Mouse (Mus musculus): Measurements from ENCODE around the gene Prn. TPM values are rescaled to one million over a fixed set of nuclear protein-coding genes. Genes with fewer than 3 reads are reported as not detected.

Gene Prn
- polyA plus RNA-seq, 1 experiment: not detected

GRCm38 (mm10) chr2:131976663-131977062, 66.9 kb downstream of the Prn start:
- 73% methylated on average over 3 of the region's 3 CpGs for WGBS
- DNase-seq: peak; percentile 1
- Histone ChIP-seq H3K4me3 (replicated peaks; ENCODE audit: extremely low read depth, low read depth, low read length) (no peak overlapping the region), H3K4me1 (ENCODE audit: control insufficient read depth, insufficient read depth, low read length) (no peaks in the 10 kb centered on the region)
- TF ChIP-seq POLR2A (IDR thresholded peaks at IDR 0.05; ENCODE audit: borderline replicate concordance, extremely low read depth, low read depth, low read length) (no peak), CTCF (IDR thresholded peaks at IDR 0.05; ENCODE audit: insufficient read depth, low read length) (no peak)

DNA sequence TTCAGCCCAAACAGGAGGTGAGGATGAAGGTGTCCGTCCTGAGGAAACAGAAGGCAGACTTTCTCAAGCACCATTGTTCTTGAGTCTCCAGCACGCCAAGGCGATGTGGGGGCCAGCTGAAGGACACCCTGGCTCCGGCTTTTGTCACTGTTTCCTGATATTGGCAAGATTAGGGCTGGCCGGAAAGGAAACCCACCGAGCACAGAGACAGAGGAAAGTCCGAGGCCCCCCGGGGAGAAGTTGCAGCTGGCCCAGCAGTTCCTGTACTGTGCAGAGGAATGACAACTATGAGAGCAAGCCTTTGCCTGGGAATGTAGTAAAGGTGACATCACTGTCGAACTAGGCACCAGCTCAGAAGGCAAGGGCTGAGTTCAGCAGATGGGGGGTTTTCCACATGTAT, 71.1 kb downstream of the Prn start:
- WGBS: 26% methylated on average over 9 of the region's 9 CpGs
- no peak for TF ChIP-seq CTCF (IDR thresholded peaks at IDR 0.05; ENCODE audit: insufficient read depth, low read length)
- TF ChIP-seq POLR2A (IDR thresholded peaks at IDR 0.05; ENCODE audit: borderline replicate concordance, extremely low read depth, low read depth, low read length): no peak
- Histone ChIP-seq H3K4me1 (ENCODE audit: control insufficient read depth, insufficient read depth, low read length) (no peaks in the 10 kb centered on the region), H3K4me3 (replicated peaks; ENCODE audit: extremely low read depth, low read depth, low read length) (no peak overlapping the region)
- DNase-seq: peak; percentile 5

- no peaks in the 10 kb centered on the region for H3K4me1 ChIP-seq (ENCODE audit: control insufficient read depth, insufficient read depth, low read length)
- DNase-seq: peak; percentile 45
- 14% methylated on average over 6 of the region's 6 CpGs for WGBS
- H3K4me3 ChIP-seq (replicated peaks; ENCODE audit: extremely low read depth, low read depth, low read length): no peak overlapping the region
- no peak for TF ChIP-seq POLR2A (IDR thresholded peaks at IDR 0.05; ENCODE audit: borderline replicate concordance, extremely low read depth, low read depth, low read length)
- TF ChIP-seq CTCF (IDR thresholded peaks at IDR 0.05; ENCODE audit: insufficient read depth, low read length): peak; percentile 95
Measured at GRCm38 (mm10) chr2:131982546-131983196, 72.9 kb downstream of the Prn start.

DNA sequence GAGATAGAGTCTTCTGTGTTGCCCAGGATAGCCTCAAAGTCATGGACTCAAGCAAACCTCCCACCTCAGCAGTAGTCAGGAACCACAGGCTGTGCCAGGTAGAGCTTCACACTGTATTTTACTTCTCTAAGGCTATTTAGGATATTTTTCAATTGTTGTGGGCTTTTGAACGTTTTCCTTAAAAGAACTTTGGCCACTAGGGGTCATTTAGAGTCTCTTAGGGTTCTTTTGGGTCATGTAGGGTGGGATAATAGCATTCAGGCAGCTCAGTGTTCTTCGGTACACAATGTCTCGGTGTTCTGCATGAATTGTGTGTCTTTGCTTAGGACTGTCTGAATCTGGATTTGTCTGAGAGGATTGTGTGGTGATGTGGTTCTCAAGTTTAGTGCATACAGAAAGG, 78.2 kb downstream of the Prn start:
- peak; percentile 2 for DNase-seq
- H3K4me3 ChIP-seq (replicated peaks; ENCODE audit: extremely low read depth, low read depth, low read length): no peak overlapping the region
- no peak for TF ChIP-seq POLR2A (IDR thresholded peaks at IDR 0.05; ENCODE audit: borderline replicate concordance, extremely low read depth, low read depth, low read length)
- TF ChIP-seq CTCF (IDR thresholded peaks at IDR 0.05; ENCODE audit: insufficient read depth, low read length): no peak
- WGBS: 37% methylated on average over 3 of the region's 3 CpGs
- H3K4me1 ChIP-seq (ENCODE audit: control insufficient read depth, insufficient read depth, low read length): peaks cover 3% of the 10 kb centered on the region; the same call in 1 of the 2 replicates

DNA sequence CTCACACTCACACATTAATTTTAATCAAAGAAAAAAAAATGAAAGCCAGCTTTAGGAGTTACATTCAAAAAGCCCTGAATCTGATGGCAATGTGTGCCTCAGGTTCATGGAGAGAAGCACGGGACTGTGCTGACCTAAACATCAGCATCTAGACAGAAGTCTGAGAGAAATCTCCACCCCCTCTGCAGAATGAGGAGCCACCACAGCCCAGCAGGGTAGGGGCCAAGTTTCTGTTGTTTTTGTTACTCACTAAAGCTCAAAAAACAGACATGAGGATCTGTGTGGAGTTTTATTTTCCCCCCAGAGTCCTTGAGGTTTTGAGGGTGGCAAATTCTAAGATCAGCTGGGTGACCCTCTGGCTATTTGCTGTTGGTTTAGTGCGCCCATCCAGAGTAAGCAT, 78.8 kb downstream of the Prn start:
- peak; percentile 1 for DNase-seq
- H3K4me3 ChIP-seq (replicated peaks; ENCODE audit: extremely low read depth, low read depth, low read length): no peak overlapping the region
- 73% methylated on average over 2 of the region's 2 CpGs for WGBS
- H3K4me1 ChIP-seq (ENCODE audit: control insufficient read depth, insufficient read depth, low read length): peaks cover 6% of the 10 kb centered on the region; the same call in 1 of the 2 replicates
- TF ChIP-seq POLR2A (IDR thresholded peaks at IDR 0.05; ENCODE audit: borderline replicate concordance, extremely low read depth, low read depth, low read length) (no peak), CTCF (IDR thresholded peaks at IDR 0.05; ENCODE audit: insufficient read depth, low read length) (no peak)

- TF ChIP-seq CTCF (IDR thresholded peaks at IDR 0.05; ENCODE audit: insufficient read depth, low read length) (no peak), POLR2A (IDR thresholded peaks at IDR 0.05; ENCODE audit: borderline replicate concordance, extremely low read depth, low read depth, low read length) (no peak)
- DNase-seq: no peak
- 79% methylated on average over 2 of the region's 2 CpGs for WGBS
- Histone ChIP-seq H3K4me3 (replicated peaks; ENCODE audit: extremely low read depth, low read depth, low read length) (no peak overlapping the region), H3K4me1 (ENCODE audit: control insufficient read depth, insufficient read depth, low read length) (peaks cover 6% of the 10 kb centered on the region; the same call in 1 of the 2 replicates)
Measured at GRCm38 (mm10) chr2:131992487-131992886, 82.7 kb downstream of the Prn start.

- WGBS: 75% methylated on average over 4 of the region's 4 CpGs
- H3K4me1 ChIP-seq (ENCODE audit: control insufficient read depth, insufficient read depth, low read length): peaks cover 6% of the 10 kb centered on the region; the same call in 1 of the 2 replicates
- no peak for TF ChIP-seq CTCF (IDR thresholded peaks at IDR 0.05; ENCODE audit: insufficient read depth, low read length)
- TF ChIP-seq POLR2A (IDR thresholded peaks at IDR 0.05; ENCODE audit: borderline replicate concordance, extremely low read depth, low read depth, low read length): no peak
Measured at GRCm38 (mm10) chr2:131993151-131993550, 83.4 kb downstream of the Prn start.

GRCm38 (mm10) chr2:131993563-131994088, 83.9 kb downstream of the Prn start:
- DNase-seq: no peak
- WGBS: 59% methylated on average over 14 of the region's 14 CpGs
- Histone ChIP-seq H3K4me3 (replicated peaks; ENCODE audit: extremely low read depth, low read depth, low read length) (no peak overlapping the region), H3K4me1 (ENCODE audit: control insufficient read depth, insufficient read depth, low read length) (peaks cover 6% of the 10 kb centered on the region; the same call in 1 of the 2 replicates)
- no peak for TF ChIP-seq CTCF (IDR thresholded peaks at IDR 0.05; ENCODE audit: insufficient read depth, low read length)
- TF ChIP-seq POLR2A (IDR thresholded peaks at IDR 0.05; ENCODE audit: borderline replicate concordance, extremely low read depth, low read depth, low read length): no peak

More at GRCm38 (mm10) chr2:131993151-131993550, 83.4 kb downstream of the Prn start:
- no peak overlapping the region for H3K4me3 ChIP-seq (replicated peaks; ENCODE audit: extremely low read depth, low read depth, low read length)
- no peak for DNase-seq

DNA sequence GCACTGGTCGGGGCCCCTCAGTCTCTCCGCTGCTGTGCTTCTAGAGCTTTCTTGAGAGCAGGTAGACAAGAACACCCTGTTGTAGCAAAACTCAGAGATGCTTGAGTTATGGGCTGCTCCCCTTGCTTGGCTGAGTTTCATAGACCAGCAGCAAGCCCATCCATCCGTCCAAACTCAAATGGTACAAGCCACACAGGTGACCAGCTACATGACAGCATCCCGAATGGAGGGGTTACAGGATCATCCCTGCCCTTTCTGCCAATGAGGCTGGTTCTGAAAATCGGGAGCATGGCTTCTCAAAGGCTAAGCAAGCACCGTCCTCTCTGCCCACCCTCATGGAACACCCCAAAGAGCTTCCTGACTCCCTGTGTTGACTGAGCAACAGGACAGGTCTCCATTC, 85.2 kb downstream of the Prn start:
- WGBS: 92% methylated on average over 6 of the region's 6 CpGs
- Histone ChIP-seq H3K4me3 (replicated peaks; ENCODE audit: extremely low read depth, low read depth, low read length) (no peak overlapping the region), H3K4me1 (ENCODE audit: control insufficient read depth, insufficient read depth, low read length) (peaks cover 6% of the 10 kb centered on the region; the same call in 1 of the 2 replicates)
- DNase-seq: no peak
- TF ChIP-seq CTCF (IDR thresholded peaks at IDR 0.05; ENCODE audit: insufficient read depth, low read length) (no peak), POLR2A (IDR thresholded peaks at IDR 0.05; ENCODE audit: borderline replicate concordance, extremely low read depth, low read depth, low read length) (no peak)

GRCm38 (mm10) chr2:131995742-131996141, 86.0 kb downstream of the Prn start:
- TF ChIP-seq CTCF (IDR thresholded peaks at IDR 0.05; ENCODE audit: insufficient read depth, low read length) (no peak), POLR2A (IDR thresholded peaks at IDR 0.05; ENCODE audit: borderline replicate concordance, extremely low read depth, low read depth, low read length) (no peak)

More at GRCm38 (mm10) chr2:131995742-131996141, 86.0 kb downstream of the Prn start:
- no peak for DNase-seq
- peaks cover 6% of the 10 kb centered on the region; the same call in 1 of the 2 replicates for H3K4me1 ChIP-seq (ENCODE audit: control insufficient read depth, insufficient read depth, low read length)
- H3K4me3 ChIP-seq (replicated peaks; ENCODE audit: extremely low read depth, low read depth, low read length): no peak overlapping the region
- WGBS: 78% methylated on average over 12 of the region's 12 CpGs

All from lung, adult 2 months (tissue).